Mouse (Mus musculus): ENCODE results near the gene Gm4559. TPM values are rescaled to one million over a fixed set of nuclear protein-coding genes. Genes with fewer than 3 reads are reported as not detected.
"Not testable (repeated sequence)": the region's sequence is repeated elsewhere in the genome, so short reads cannot be mapped to it uniquely, and the experiment has no call there.

Gene Gm4559
- total RNA-seq, 2 experiments from 2014 or later: not detected

- intact Hi-C loops (cut with DNase I): no loop called here
- no peak overlapping the region for H3K27ac ChIP-seq
- H3K4me3 ChIP-seq: no peak overlapping the region
- TF ChIP-seq CTCF (IDR thresholded peaks at IDR 0.05): peak; percentile 6
- DNase-seq (ENCODE audit: extremely low spot score in 1 of 2, low spot score in 2 of 2): no peak
Measured at GRCm38 (mm10) chr7:142295418-142295817, 21.3 kb upstream of the Gm4559 start.

- intact Hi-C loops (cut with DNase I): loop anchor here (1.0 kb wide), 1 partner anchor 17 kb away; no protein-coding TSS in a partner anchor
- H3K4me3 ChIP-seq, H3K27ac ChIP-seq: not testable (repeated sequence)
- peak in 1 of 2 experiments; percentile 21 for DNase-seq (ENCODE audit: extremely low spot score in 1 of 2, low spot score in 2 of 2)
- TF ChIP-seq CTCF (IDR thresholded peaks at IDR 0.05): peak; percentile 66
Measured at GRCm38 (mm10) chr7:142293851-142294250, 19.7 kb upstream of the Gm4559 start.

GRCm38 (mm10) chr7:142285910-142286612 is 11.9 kb upstream of the Gm4559 start:
- intact Hi-C loops (cut with DNase I); H3K27ac ChIP-seq; DNase-seq (ENCODE audit: extremely low spot score in 1 of 2, low spot score in 2 of 2); H3K4me3 ChIP-seq: not testable (repeated sequence)

GRCm38 (mm10) chr7:142285130-142285835 is 11.1 kb upstream of the Gm4559 start:
- intact Hi-C loops (cut with DNase I): no loop called here
- DNase-seq (ENCODE audit: extremely low spot score in 1 of 2, low spot score in 2 of 2): peak; percentile 11 to 18
- peak overlapping the region; percentile 62 for H3K4me3 ChIP-seq
- no peak overlapping the region for H3K27ac ChIP-seq
- TF ChIP-seq CTCF (IDR thresholded peaks at IDR 0.05): peak; percentile 25

- peak; percentile 85 to 91 for DNase-seq (ENCODE audit: extremely low spot score in 1 of 2, low spot score in 2 of 2)
- Histone ChIP-seq H3K27ac (no peak overlapping the region; the same call in 1 of the 2 replicates), H3K4me3 (peak overlapping the region; percentile 62)
- peak; percentile 75 for TF ChIP-seq CTCF (IDR thresholded peaks at IDR 0.05)
- intact Hi-C loops (cut with DNase I): no loop called here
Measured at GRCm38 (mm10) chr7:142284615-142285080, 10.5 kb upstream of the Gm4559 start.

GRCm38 (mm10) chr7:142284023-142284591 is 9.9 kb upstream of the Gm4559 start:
- TF ChIP-seq CTCF (IDR thresholded peaks at IDR 0.05): peak; percentile 41
- Histone ChIP-seq H3K27ac (no peak overlapping the region; the same call in 1 of the 2 replicates), H3K4me3 (peak overlapping the region; percentile 62)
- peak; percentile 19 to 26 for DNase-seq (ENCODE audit: extremely low spot score in 1 of 2, low spot score in 2 of 2)
- intact Hi-C loops (cut with DNase I): no loop called here

GRCm38 (mm10) chr7:142282847-142283246 is 8.7 kb upstream of the Gm4559 start:
- intact Hi-C loops (cut with DNase I); H3K4me3 ChIP-seq; H3K27ac ChIP-seq; DNase-seq (ENCODE audit: extremely low spot score in 1 of 2, low spot score in 2 of 2): not testable (repeated sequence)

GRCm38 (mm10) chr7:142279291-142279690 is 5.1 kb upstream of the Gm4559 start:
- not testable (repeated sequence) for DNase-seq (ENCODE audit: extremely low spot score in 1 of 2, low spot score in 2 of 2); H3K4me3 ChIP-seq; H3K27ac ChIP-seq
- intact Hi-C loops (cut with DNase I): loop anchor here (1.0 kb wide), 1 partner anchor 8 kb away; no protein-coding TSS in a partner anchor
- TF ChIP-seq CTCF (IDR thresholded peaks at IDR 0.05): peak; percentile 27

GRCm38 (mm10) chr7:142278183-142278582 is 4.0 kb upstream of the Gm4559 start:
- H3K4me3 ChIP-seq; H3K27ac ChIP-seq; intact Hi-C loops (cut with DNase I): not testable (repeated sequence)
- TF ChIP-seq CTCF (IDR thresholded peaks at IDR 0.05): peak; percentile 59
- DNase-seq (ENCODE audit: extremely low spot score in 1 of 2, low spot score in 2 of 2): peak; percentile 54 to 71

- H3K27ac ChIP-seq; H3K4me3 ChIP-seq; DNase-seq (ENCODE audit: extremely low spot score in 1 of 2, low spot score in 2 of 2); intact Hi-C loops (cut with DNase I): not testable (repeated sequence)
Measured at GRCm38 (mm10) chr7:142258254-142258653, 15.9 kb downstream of the Gm4559 start, which contains the start of gene Gm2431. TSS of gene Gm2431 (minus strand) at chr7:142258354.

GRCm38 (mm10) chr7:142255517-142255916 is 18.6 kb downstream of the Gm4559 start:
- H3K27ac ChIP-seq: no peak overlapping the region
- peak; percentile 77 for TF ChIP-seq CTCF (IDR thresholded peaks at IDR 0.05)
- intact Hi-C loops (cut with DNase I): no loop called here
- H3K4me3 ChIP-seq: no peak overlapping the region
- peak; percentile 26 to 28 for DNase-seq (ENCODE audit: extremely low spot score in 1 of 2, low spot score in 2 of 2)

GRCm38 (mm10) chr7:142249824-142250223 is 24.3 kb downstream of the Gm4559 start:
- no peak overlapping the region for H3K4me3 ChIP-seq
- peak; percentile 21 to 33 for DNase-seq (ENCODE audit: extremely low spot score in 1 of 2, low spot score in 2 of 2)
- no peak overlapping the region for H3K27ac ChIP-seq
- intact Hi-C loops (cut with DNase I): loop anchor here (1.0 to 2.0 kb wide), 2 partner anchors 104 to 179 kb away; no protein-coding TSS in a partner anchor
- peak; percentile 55 for TF ChIP-seq CTCF (IDR thresholded peaks at IDR 0.05)

All from left cerebral cortex, adult 2 months (tissue).